Mouse (Mus musculus): Measurements from ENCODE around the gene Abhd16b.

Abhd16b gene

DNA sequence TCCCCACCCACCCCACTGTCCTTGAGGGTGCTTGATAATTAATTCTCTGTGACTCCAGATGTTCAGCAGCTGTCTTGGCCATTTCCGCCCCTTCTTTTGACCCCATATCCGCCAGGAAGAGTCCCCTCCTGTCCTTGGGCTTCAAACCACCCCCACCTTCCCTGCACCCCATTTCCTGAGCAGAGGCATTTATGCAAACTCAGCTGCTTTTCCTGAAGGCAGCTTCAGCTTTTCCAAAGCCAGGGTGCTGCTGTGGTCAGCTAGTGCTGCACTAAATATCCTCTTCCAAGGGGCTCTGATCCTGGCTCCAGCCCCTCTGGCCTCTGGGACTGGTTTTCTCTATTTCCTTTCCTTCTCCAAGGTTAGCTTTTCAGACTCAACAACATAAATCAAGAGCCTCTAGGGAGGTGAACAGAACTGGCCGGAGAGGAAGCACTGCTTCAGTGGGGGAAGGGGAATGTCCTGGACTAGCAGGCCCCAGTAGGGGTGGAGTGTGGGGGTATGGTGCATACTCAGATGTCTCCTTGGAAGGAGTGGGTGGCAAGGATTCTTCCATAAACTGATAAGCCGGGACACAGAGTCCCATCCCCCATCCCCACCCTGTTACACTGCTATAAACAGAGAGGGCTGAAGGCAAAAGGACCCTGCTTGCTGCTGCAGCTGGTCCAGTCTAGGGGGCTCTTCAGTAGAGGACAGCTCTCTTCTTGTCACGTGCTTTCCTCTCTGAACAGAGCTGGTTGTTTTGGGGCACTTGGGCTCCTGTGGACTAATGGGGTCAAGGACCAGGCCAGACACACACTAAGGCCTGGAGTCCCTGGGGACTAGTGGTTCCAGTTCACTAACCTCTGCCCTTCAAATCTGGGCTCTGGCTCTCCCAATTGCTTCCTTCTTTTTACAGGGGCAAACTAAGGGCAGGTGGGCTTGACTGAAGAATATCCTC, 5.4 kb upstream of the Abhd16b start:
- DNase-seq: peak; percentile 69 to 83

DNA sequence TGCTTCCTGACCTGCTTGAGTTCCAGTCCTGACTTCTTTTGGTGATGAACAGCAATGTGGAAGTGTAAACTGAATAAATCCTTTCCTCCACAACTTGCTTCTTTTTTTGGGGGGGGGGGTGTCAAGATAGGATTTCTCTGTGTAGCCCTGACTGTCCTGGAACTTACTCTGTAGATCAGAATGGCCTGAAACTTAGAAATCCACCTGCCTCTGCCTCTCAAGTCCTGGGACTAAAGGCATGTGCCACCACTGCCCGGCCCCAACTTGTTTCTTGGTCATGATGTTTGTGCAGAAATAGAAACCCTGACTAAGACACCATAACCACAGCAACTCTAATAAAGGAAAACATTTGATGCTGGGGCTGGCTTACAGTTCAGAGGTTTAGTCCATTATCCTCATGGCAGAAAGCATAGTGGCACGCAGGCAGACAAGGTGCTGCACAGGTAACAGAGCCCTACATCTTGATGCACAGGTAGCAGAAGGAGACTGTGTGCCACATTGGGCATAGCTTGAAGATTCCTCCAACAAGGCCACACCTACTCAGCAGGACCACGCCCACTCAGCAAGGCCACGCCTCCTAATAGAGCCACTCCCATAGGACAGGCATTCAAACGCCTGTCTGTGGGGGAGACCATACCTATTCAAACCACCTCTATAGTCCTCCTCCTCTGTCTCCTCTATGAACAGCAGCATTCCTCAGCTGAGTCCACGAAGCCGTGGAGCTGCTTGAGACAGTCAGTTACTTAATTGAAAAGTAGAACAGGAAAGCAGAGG, 1.4 kb upstream of the Abhd16b start:
- peak; percentile 30 to 66 for DNase-seq

DNA sequence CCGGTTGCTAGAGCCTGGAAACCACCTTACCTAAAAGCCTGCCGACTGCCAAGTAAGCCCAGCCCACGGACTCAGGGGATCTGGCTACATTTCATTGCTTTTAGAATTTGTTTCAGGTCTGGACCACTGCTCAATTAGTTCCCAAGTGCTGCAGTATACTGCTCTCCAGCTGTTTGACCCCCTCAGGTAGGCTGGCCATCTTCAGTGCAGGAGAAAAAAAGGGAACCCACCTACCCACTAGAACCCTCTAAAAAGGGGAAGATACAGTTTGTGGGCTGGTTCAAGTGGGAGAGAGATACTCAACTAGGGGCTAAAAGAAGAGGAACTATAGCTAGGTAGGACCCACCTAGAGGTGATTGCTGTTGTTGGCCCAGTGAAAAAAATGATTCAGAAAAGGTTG, 800 bp upstream of the Abhd16b start:
- no peak for DNase-seq

DNA sequence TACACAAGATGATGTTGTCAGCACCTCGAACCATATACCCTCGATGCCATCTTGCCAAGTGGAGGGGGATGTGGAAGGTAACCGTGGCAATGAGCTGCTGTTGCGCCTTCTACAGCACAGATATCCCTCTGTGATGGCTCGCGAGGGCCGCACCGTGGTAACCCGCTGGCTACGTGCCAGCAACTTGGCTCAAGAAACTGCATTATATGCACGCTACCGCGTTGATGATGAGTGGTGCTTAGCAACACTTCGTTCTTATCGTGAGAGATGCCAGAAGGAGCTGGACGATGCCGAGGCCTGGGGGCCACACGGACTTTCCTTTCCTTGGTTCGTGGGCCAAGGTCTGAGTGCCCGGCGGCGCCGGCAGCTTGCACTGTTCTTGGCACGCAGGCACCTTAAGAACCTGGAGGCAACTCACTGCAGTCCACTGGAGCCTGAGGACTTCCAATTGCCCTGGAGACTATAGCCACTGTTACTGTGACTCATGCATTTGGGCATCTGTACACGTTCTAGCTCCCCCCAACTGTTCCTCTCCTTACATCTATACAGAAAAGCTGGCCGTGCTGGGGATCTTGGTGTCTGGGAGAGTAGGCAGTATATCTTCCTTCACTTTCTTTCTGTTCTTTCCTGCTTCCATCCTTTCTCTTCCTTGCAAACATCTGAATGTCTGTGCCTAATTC, 1.4 kb downstream of the Abhd16b start:
- DNase-seq: no peak

DNA sequence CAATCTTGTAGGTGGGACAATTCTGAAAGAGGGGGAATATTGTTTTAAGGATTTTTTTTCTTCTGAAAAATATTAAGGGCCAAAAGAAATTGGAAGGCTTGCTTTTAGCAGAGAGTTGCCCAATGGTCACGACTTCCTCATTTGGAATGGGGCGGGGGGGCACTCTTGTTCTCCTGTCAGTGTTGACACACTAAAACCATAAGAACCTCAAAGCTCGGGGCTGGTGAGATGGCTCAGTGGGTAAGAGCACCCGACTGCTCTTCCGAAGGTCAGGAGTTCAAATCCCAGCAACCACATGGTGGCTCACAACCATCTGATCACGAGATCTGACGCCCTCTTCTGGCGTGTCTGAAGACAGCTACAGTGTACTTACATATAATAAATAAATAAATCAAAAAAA, 2.8 kb downstream of the Abhd16b start:
- DNase-seq: peak in 1 of 2 experiments; percentile 27

DNA sequence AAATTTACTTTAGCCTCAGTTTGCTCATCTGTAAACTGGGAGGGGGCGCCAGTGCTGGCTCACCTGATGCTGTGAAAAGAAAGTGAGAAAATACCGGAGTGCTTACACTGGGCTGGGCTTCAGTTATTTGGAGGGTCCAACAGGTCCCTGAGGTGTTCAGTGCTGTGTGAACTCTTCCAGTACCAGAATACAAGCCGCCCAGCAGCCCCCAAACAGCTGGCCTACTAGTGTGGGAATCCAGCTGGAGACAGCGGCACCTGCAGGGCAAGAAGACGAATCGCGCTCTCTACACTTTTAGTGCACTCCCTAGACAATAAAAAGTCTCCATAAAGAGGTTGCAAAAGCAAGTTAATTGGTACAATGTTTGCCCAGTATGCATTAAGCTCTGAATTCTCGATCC, 3.3 kb downstream of the Abhd16b start:
- DNase-seq: peak; percentile 67 to 82

DNA sequence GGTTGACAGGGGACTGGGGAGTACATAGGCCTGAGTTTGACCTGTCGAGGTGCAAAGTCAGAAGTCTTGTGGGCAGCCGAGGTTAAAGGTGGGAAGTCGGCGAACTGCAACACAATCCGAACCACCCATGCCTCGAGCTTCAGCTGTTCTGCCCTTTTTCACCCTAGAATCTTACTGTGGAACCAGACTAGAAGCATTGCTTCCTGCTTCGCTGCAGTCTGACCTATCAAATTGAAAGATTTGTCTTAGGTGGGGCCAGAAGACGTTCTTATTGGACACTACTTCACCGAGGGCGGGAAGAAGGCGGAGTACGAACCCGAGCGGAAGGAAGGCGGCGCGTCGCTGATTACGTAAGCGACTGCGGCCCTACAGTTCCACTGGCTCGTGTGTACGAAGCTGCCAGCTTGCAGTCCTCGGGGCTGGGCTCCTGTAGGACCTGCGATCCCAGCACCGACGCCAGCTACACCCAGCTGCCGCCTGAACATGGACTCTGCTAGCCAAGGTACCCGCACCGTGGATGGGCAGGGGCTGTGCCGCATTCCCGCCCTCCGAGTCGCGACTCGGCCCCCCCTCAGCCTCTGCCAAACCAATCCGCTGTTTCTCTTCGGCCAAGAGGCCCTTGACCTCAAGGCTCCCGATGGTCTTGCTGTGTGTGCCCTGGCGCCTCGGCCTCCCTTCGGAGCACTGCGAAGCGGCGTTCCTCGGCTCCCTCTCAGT, 4.0 kb downstream of the Abhd16b start, which contains the start of gene Tpd52l2:
TSS of gene Tpd52l2 (plus strand) at position 312 of the 717 bp plus-strand sequence.
- DNase-seq: peak; percentile 96 to 97

DNA sequence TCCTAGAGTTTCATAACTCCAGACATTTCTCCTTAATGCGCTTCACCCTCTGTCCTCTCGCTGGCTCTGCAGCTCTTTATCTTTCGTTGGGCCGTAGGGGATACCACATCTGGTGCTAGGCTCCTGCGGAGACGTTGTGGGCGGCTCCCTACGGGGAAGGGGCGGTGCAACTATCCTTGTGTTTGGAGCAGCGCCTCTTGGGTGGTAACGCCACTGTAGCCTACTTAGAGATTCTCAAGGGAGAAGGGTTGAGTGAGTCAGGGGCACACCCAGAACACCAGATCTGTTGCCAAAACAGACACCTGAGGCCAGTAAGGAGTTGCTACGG, 4.5 kb downstream of the Abhd16b start:
- peak; percentile 81 for DNase-seq

DNA sequence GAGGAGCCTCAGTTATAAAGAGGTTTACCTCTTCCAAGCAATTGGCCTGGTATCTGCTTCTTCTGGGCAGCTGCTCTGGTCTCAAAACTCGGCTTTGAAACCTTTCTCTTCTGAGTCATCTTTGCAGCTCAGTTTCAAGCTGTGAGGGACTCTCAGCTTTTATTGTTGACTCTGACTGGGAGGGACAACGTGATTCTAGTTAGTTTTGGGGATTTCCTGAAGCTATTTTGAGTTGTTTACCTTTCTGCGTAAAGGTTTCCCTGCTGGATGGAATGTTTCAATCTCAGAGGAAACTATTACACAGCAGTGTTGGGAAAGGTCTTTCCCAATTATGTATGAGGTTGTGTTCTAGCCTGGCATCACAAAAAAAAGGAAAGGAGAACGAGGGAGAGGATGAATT, 5.6 kb downstream of the Abhd16b start:
- DNase-seq: no peak

DNA sequence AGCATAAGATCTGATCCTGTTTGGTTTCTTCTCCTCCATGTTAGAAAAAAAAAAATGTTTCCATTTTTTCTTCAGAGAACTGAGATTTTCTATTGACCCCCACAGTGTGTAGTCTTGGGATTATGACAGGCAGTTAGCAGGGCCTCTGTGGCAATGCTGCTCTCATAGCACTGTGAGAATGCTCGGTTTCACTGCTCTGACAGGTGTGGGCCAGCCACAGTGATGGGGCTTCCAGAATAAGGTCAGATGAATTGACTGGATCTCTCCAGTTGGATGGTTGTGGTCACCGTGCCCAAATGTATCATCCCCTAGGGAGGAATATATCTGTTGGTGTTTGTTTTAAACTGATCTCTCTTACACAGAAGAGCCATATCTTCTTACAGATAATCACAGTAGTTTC, 16.2 kb downstream of the Abhd16b start:
- DNase-seq: no peak

DNA sequence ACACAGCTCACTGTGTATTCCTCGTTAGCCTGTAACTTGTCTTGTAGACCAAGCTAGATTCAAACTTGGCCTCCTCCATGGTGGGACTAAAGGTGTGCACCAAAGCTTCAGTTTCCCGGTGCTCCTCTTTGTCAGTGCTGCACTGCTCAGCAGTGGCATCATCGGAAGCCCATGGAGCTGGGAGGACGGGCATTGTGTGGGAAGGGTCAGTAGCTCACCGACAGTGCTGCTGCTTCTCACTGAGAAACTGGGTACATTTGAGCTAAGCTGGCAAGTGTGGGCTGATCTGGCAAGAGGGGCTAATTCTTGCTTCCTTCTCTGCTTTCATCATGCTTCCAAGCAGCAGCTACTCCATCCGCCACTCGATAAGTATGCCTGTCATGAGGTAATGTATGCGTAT, 18.2 kb downstream of the Abhd16b start:
- DNase-seq: no peak

DNA sequence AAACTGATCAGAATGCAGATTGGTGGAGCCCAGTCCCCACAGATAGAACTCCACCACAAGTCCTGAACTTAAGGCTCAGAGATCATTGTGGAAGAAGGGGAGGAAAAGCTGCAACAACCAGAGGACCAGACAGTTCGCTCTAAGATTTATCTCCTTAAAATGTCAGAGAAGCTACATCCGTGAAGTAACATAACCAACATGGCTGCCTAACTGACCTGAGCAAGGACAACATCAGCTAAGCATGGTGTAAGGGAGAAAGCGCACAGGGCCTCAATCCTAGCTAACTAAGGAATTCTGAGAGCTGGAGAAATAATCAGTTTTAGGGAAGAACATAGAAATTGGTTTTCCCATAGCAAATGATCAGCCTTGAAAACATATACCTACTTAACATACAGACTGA, 26.2 kb downstream of the Abhd16b start:
- DNase-seq: no peak

DNA sequence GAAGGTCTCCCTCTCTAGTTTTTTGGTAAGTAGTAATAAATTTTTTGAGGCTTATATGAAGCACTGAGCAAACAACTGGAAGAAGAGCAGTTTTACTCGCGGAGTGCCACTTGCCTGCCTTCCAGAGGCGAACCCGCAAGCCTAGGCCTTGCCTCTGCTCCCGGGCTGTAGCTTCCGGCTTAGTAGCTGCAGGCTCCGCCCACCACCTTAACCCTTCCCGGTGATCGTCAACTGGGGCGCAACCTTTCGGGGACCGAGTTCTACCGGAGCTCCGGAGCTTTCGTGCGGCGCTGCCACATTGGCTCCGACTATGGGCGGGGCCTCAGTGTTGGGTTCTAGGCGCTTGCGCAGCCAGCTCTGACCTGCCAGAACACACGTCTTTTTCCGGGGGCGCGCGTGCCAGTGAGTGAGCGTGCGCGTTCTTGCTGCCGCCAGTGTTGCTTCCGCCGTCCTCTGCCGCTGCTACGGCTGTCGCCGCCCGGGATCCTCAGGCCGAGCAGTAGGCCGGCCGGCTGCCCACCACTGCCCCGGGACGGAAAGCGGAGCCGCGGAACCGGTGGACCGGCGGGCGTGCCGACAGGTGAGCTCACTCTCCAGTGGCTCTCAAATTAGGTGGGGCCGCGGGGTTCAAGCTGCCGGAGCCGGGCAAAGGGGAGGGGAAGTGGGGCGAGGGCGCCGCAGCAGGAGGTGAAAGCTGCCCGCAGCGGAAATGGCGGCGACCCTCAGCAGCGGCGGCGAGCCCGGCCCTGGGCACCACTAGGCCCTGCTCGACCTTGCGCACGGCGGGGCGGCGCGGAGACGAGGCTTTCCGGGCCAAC, 27.3 kb downstream of the Abhd16b start, which contains the start of gene Dnajc5:
TSS of gene Dnajc5 (plus strand) at position 368 of the 818 bp plus-strand sequence.
- DNase-seq: peak; percentile 99

DNA sequence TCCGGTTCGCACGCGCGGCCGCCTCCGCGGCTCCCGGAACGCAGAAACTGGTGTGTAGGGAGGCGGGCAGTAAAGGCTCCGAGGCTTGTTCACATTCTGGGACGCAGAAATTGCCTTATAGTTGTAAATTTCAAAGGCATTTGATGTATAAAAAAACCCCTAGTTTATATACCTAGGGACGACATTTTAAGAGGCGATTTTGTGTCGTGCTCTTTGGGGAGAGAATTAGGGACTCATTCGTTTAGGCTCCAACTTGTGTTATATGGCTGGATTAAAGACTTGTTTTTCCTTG, 27.9 kb downstream of the Abhd16b start:
- DNase-seq: no peak

DNA sequence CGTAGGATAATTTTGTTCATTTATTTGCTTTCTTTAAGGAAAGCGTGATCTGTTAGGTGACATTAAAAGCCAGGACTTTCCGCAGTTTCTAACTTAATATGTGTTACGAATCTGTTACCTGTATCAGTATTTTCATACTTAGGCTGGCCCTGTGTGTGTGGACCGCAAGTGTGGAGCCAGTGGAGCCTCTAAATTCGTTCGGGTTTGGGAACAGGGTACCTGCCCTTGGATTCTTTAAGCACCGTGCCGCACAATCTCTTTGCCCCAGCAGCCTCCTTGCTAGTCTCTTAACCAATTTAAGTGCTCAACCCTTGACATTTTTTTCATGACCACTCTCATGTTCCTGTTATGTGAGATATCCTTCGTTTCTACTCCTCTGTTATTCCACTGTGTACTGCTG, 28.5 kb downstream of the Abhd16b start:
- no peak for DNase-seq

DNA sequence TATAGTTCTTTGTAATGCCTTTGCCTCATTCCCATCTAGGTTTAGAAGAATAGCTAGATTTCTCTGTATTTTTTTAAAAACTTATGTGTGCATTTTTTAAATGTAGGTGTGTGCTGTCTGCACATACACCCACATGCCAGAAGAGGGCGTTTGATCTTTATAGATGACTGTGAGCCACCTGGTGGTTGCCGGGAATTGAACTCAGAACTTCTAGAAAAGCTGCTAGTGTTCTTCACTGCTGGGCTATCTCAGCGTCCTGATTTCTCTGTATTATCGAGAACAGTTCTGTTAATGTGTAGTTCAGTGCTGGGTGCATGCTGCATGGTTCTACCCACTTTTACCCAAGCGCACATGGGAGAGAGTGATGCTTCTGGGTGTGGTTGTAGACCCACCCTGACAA, 29.8 kb downstream of the Abhd16b start:
- DNase-seq: peak; percentile 38 to 55

DNA sequence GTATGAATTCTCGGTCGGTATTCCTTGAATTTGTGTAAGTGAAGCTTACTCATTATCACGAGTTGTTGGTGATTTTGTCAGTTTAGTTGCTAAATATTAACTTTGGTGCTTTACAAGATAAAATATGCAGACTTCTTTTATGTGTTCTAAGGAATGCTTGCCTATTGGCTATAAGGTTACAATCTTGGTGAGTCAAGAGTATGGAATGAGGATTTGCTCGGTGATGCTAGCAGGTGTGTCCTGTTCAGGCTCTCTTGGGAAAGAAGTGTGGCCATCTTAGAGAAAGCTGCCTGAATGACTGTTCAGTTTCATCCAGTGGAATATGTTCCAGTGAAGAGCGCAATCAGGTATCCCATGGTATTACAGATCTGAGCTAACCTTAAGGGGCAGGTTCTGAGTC, 32.5 kb downstream of the Abhd16b start:
- DNase-seq: no peak

DNA sequence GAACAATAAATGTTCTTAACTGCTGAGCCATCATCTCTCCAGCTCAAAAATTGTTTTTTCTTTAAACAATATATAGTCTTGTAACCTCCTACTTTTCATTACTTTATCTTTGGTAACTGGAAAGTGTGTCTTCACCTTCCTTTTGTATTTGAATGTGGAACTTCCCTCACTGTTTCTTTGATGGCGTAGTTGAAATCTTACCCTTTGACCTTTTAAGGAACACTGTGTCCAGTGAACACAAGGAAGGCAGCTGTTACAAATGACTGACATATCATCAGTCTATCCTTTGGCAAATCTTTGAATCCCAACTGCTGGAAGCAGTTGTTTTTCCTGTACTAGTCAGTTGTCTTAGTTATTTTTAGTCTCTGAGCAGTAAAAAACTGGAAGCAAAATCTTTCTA, 36.1 kb downstream of the Abhd16b start:
- DNase-seq: peak in 1 of 2 experiments; percentile 22

DNA sequence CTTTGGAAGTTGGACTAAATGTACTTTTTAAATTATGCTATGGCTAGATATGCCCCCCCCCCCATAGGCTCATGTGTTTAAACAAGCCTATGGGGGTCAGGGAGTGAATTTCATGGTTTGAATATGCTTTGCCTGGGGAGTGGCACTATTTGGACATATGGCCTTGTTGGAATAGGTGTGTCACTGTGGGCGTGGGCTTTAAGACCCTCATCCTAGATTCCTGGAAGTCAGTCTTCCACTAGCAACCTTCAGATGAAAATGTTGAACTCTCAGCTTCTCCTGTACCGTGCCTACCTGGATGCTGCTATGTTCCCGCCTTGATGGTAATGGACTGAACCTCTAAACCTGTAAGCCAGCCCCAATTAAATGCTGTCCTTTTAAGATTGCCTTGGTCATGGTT, 39.6 kb downstream of the Abhd16b start:
- DNase-seq: no peak

DNA sequence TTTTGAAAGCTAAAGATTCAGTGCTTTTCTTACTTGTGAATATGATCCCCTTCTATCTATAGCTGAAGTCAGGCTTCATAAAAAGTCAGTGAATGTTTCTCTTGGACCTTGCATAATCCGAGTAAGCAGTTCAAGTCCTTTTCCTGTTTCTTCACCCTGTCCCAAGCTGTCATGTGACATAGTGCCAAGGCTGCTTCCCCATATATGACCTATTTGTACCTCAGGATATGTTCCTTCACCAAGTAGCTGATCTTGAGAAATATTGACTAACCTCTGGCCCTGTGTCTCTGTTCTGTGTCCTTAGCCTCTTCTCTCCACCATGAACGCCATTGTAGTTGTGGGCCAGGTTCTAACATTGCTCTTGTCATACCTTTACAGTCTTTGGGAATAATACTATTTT, 43.4 kb downstream of the Abhd16b start:
- DNase-seq: no peak

DNA sequence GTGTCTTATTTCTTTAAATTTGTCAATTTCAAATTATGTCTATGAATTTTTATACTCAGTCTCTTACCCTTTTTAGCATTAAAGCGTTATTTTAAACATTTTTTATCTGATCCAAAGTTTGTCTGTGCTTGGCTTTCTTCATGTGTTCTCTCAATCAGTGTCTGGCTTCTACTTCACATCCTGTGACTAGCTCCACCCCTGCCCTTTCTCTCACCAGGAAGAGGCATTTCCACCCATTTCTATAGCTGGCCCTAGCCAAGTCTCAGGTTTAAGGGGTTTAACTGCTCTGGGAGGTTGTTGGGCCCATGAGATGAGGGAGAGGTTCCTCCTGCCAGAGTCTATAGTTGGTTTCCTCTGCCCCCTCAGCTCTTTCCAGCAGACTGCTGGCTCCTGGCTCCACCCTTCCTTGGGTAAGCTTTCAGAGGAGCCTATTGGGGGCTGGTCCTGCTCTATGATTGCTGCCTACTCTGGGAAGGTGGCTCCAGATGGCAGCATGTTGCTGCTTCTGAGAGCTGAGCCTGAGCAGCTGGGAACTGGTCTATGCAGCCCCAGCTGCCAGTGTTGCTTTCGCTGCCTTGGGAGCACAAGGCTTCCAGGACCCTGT, 44.5 kb downstream of the Abhd16b start:
- peak in 1 of 2 experiments; percentile 22 for DNase-seq
